13 mouse cellular contexts compared by ENCODE assay signal in the genomic region with DNA sequence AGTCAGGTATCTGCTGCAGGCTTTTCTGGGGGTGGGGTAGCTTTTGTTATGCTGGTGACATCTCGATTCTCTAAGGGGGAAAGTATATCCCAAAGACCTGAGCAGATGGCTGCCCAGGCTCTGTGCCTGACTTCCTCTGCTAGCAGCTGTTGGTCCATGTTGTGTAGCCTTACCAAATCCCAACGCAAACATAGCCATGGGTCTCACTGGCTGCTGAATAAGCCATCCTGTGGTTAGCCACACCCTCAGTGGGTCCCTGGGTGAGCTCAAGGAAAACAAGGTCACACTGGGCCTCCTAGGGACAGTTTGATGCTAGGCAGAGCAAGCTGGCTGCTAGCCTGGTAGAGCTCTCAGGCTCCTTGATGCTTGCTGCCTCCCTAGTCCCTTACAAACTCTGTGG. TPM values are rescaled to one million over a fixed set of nuclear protein-coding genes. Genes with fewer than 3 reads are reported as not detected.
DNase-seq lines count a peak whose midpoint lies in the region; ATAC-seq lines count a peak whose summit lies in the region.
"Had no signal": no experiment of that assay in that cellular context is flagged by ENCODE, and none has a peak within 500 bp of the region (broad histone marks: within the 10 kb centered on the region; RNA-seq: fewer than 3 reads in every experiment).

No protein-coding gene starts in this region.

- peak; percentile 55 for ATAC-seq in granulocyte monocyte progenitor cell, adult 5-6 weeks (replicated peaks; ENCODE audit: poor library complexity, severe bottlenecking)
- ATAC-seq in midbrain, embryonic 13.5 days, result no peak
- no peak for ATAC-seq in CD4-positive, CD25-positive, alpha-beta regulatory T cell, adult 4 months

- H3K27me3 ChIP-seq in midbrain, embryonic 13.5 days, result no peaks in the 10 kb centered on the region

- peak; percentile 11 for DNase-seq in 3T3-L1 (ENCODE audit: low read depth, low spot score)
- DNase-seq in MN1 (ENCODE audit: low spot score), result peak; percentile 21
- DNase-seq in kidney, postnatal 4 days, result no peak
- DNase-seq in right cerebral cortex, postnatal 25 days, result no peak
- DNase-seq in thymus, postnatal 25 days, result no peak
- DNase-seq: adrenal gland, postnatal 36 days; heart, postnatal 36 days; right cerebral cortex, postnatal 14 days; thymus, postnatal 36 days had no signal

- H3K9ac ChIP-seq in midbrain, embryonic 13.5 days (replicated peaks), result peak overlapping the region; percentile 34

- peaks cover 100% of the 10 kb centered on the region for H3K4me1 ChIP-seq in midbrain, embryonic 13.5 days (replicated peaks)

- 0 out of 2 replicates have a peak overlapping the region, but pooled peaks have one; percentile 1 for H3K4me2 ChIP-seq in midbrain, embryonic 13.5 days (replicated peaks)

- WGBS in midbrain, embryonic 13.5 days, result 18% methylated on average over 2 of the region's 2 CpGs

- H3K9me3 ChIP-seq in midbrain, embryonic 13.5 days, result no peaks in the 10 kb centered on the region

- H3K36me3 ChIP-seq in midbrain, embryonic 13.5 days, result no peaks in the 10 kb centered on the region

- no peak overlapping the region for H3K4me3 ChIP-seq in midbrain, embryonic 13.5 days (replicated peaks)

- peak overlapping the region; percentile 87 for H3K27ac ChIP-seq in midbrain, embryonic 13.5 days
- H3K27ac ChIP-seq: macrophage had no signal

RNA-seq across cellular contexts. Expression of a gene that starts 27.6 kb away (rescaled TPM):
- 12.8 and 19.7 TPM in 2 replicates for total RNA-seq in granulocyte monocyte progenitor cell, adult 5-6 weeks (2014; fragmentation: Nextera tagmentation)
- total RNA-seq in granulocyte monocyte progenitor cell, adult 5-6 weeks (2017), result 16.5 and 18.7 TPM in 2 replicates
- 39.2 and 50.0 TPM in 2 replicates for polyA plus RNA-seq in midbrain, embryonic 13.5 days (2015; fragmentation: Nextera tagmentation; extraction: Ambion mirVana)
- polyA plus RNA-seq in CD4-positive, CD25-positive, alpha-beta regulatory T cell, adult 4 months (2017; shearing (Covaris generic)), result under 1 TPM; 0.94 to 0.96 TPM

RNA-seq across cellular contexts. Expression of a gene that starts 49.9 kb away (rescaled TPM):
- 244 and 294 TPM in 2 replicates for total RNA-seq in granulocyte monocyte progenitor cell, adult 5-6 weeks (2014; fragmentation: Nextera tagmentation)
- 322 and 356 TPM in 2 replicates for total RNA-seq in granulocyte monocyte progenitor cell, adult 5-6 weeks (2017)
- polyA plus RNA-seq in midbrain, embryonic 13.5 days (2015; fragmentation: Nextera tagmentation; extraction: Ambion mirVana), result 167 and 169 TPM in 2 replicates
- 100 to 1,000 TPM; 109 to 118 TPM for polyA plus RNA-seq in CD4-positive, CD25-positive, alpha-beta regulatory T cell, adult 4 months (2017; shearing (Covaris generic))

RNA-seq across cellular contexts. Expression of a gene that starts 59.9 kb away (rescaled TPM):
- 34.9 and 73.6 TPM in 2 replicates for total RNA-seq in granulocyte monocyte progenitor cell, adult 5-6 weeks (2014; fragmentation: Nextera tagmentation)
- 57.4 and 97.8 TPM in 2 replicates for total RNA-seq in granulocyte monocyte progenitor cell, adult 5-6 weeks (2017)
- 106 and 108 TPM in 2 replicates for polyA plus RNA-seq in midbrain, embryonic 13.5 days (2015; fragmentation: Nextera tagmentation; extraction: Ambion mirVana)
- 10 to 100 TPM; 51.0 to 63.0 TPM for polyA plus RNA-seq in CD4-positive, CD25-positive, alpha-beta regulatory T cell, adult 4 months (2017; shearing (Covaris generic))

Comparison
In these comparisons a context has a peak if more than half of its experiments do, and no peak if none do; other contexts are left out.
1. DNase-seq: peak in 3T3-L1 (single experiment) and MN1 (single experiment); none in kidney, postnatal 4 days (0 of 2), right cerebral cortex, postnatal 25 days (single experiment) and thymus, postnatal 25 days (single experiment).
2. RNA of a gene that starts 27.6 kb away (polyA plus RNA-seq): 39.2 to 50.0 TPM in midbrain, embryonic 13.5 days; 0.94 to 0.96 TPM in CD4-positive, CD25-positive, alpha-beta regulatory T cell, adult 4 months; every median in the first group is over 10 times any median in the second.